Mouse (Mus musculus): Measurements from ENCODE around the gene Mboat7. TPM values are rescaled to one million over a fixed set of nuclear protein-coding genes. Genes with fewer than 3 reads are reported as not detected.
A peak's percentile ranks its signal among the peaks of the same experiment; 100 is the strongest.

The Mboat7 gene
- total RNA-seq, 4 experiments from 2014 or later, result 211 to 222 (median 220) TPM

DNA sequence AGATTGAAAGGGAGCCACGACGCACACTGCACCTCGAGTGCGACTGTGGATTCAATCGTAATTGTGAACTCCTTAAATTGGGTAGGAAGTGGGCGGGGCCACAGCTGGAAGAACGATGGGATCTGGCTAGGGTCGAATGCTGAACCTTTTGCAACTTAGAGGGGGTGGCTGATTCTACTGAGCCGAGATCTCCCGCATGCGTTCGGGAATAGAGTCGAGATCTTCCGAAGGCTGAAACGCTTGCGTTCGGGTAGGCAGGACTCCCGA lies 419 bp upstream of the Mboat7 start:
- DNase-seq (ENCODE audit: low spot score in 2 of 2), result no peak

DNA sequence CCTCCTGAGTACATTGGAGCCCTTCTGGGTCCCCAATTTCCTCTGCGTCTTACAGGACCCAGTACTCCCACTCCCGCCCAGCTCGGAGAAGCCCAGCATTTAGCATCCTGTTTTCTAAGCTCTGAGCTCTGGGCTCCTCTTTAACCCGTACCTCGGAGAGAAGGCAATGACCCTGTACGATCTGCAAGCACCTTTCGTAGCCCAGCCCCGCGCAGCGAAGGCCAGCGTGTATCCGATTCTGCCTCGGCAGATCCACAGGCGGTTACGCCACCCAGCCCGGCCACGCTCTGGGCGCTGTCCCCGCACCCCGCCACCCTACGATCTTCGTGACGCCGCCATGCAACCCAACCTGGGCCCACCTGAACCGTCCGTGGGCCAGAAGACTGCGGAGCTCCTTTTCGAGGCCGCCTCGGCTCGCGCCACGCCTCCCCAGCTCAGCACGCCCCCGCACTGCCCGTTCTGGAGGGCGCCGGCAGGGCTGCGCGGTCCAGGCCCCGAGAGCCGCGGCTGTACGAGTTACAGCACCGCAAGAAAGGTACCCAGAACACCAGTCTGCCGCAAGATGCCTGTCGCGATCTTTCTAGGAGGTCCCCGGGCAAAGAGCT lies 839 bp downstream of the Mboat7 start, which contains the start of gene Tsen34:
Tsen34 (plus strand) TSS at position 482 of the 605 bp plus-strand sequence.
- no peak for DNase-seq (ENCODE audit: low spot score in 2 of 2)

DNA sequence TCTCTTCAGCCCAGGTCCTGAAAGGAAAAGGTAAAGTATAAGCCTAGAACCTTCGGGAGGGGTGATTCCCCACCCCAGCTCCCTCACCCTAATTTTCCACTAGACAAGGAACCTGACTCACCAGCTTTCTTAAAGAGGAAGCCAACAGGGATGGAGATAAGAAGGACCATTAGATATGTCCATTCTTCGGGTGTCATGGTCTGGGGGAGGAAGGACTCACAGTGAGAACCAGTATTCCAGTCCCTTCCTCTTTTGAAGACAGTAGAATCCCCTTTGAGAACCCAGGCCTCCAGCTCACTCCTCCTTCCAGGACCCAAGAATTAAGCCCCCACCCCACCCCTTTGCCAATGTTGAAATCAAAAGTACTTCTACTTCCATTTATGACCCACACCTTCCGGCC lies 1.4 kb downstream of the Mboat7 start:
- no peak for DNase-seq (ENCODE audit: low spot score in 2 of 2)

DNA sequence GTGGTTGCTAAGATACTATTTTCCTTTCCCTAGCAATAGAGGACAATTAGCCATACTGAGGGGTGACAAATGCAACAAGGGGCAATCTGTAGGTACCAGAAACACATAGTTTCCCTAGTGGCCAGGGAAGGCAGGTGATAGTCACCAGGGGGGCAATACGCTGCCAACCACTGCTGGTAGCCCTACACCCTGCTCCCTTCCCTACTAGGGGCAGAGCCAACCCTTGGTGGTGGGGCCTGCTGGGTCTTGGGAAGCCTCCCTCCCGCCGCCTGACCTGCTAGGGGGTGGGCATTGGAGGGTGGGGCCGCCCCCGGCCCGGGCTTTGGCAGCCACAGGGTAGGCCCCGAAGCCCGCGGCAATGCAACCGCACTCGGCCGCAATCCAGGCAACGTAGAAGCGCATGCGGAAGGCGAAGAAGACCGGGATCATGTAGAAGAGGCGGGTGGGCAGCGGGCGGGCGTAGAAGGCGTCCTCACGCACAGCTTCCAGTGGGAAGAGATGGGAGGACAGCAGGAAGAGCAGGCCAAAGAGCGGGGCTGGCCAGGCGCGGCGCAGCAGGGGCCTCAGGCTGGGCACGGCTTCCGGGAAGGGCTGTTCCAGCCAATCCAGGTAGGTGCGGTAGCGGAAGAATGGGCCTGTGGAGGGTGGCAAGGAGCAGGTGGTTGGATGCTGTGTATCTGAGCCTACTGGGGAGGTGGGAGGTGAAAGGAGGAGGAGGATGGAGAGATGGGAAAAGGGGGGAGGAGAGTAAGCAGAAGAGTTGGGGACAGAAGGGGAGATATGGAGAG lies 7.7 kb downstream of the Mboat7 start:
- DNase-seq (ENCODE audit: low spot score in 2 of 2), result no peak

DNA sequence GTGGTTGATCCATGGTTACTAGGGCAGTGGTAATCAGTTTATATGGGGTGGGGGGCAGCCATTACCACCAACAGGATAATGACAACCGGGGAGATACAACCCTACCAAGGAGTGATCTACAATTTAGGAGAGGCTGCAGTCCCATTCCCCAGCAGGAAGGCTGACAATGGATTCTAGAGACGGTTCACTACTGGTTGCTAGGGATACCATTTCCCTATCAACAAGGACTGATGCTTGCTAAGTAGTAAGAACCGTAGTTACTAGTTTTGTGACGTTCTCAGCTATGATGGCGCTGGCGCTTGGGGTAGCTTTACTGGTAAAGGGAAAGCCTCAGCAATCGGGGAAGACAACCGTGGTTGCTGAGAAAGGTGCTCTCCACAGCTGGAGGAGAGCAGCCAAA lies 8.6 kb downstream of the Mboat7 start:
- no peak for DNase-seq (ENCODE audit: low spot score in 2 of 2)

DNA sequence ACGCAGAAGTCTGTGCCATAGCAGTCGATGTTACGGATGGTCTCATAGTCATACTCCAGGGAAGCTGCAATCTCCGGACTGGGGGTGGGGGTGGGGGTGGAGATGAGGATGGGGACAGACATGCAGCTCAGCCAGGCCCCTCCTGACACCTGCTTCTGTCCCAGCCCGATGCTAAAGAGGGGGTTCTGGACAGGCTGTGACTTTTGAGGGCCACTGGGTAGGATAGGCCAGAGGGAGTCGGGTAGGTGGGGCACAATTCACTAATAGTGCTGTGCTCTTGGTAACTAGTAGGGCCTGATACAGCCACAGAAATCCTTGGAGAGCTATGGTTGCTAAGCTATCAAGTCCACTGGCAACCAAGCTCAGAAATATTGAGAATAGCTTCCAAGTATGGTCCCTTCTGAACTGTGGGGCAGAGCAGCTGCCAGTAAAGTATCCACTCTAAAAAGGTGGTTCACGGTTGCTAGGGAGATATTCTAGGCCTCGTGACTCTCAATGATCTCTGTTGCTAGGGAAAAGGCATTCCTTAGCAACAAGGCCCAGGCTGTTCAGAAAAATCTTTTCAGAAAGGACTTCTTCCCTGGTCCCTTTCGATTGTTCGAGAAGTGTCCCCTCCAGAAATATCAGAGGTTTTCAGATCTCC lies 9.3 kb downstream of the Mboat7 start:
- no peak for DNase-seq (ENCODE audit: low spot score in 2 of 2)

DNA sequence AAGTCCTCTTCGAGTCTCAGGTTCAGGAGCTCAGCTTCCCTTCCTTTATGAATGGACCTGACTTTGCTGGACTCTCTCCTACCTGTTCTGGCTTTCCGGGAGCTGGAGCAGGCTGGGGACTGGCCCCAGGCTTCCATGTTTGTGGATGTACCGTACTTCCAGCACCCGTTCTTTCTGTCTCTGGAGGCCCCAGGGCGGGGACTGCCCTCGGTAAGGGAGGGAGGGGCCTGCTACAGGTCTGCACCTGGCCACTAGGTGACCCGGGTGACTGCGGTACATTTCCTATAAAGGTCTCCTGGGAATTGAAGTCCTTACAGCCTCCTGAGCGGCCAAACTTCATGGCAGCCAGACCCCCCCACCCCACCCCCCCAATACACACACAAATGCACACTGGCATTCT lies 16.0 kb downstream of the Mboat7 start, which contains the start of gene Tmc4:
Tmc4 (minus strand) TSS at position 212 of the 400 bp plus-strand sequence.
- DNase-seq (ENCODE audit: low spot score in 2 of 2), result no peak

DNA sequence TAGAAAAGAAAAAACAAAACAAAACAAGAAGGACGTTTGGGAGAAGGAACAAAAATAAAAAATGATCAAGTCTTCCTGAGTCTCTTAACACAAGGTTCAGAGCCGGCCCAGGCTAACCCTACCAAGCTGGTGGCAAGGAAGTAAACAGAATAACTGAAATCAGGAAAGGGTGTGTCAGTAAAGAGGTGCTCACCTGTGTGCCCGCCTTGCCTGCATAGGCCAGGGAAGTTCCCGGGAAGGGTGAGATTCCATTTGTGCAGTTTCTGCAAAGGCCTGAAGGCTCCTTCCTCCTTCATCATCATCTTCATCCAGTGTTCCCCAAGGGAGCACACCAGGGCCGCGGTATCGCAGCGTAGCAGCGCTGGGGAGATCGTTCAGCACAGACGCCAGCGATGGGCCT lies 17.0 kb downstream of the Mboat7 start:
- DNase-seq (ENCODE audit: low spot score in 2 of 2), result no peak

DNA sequence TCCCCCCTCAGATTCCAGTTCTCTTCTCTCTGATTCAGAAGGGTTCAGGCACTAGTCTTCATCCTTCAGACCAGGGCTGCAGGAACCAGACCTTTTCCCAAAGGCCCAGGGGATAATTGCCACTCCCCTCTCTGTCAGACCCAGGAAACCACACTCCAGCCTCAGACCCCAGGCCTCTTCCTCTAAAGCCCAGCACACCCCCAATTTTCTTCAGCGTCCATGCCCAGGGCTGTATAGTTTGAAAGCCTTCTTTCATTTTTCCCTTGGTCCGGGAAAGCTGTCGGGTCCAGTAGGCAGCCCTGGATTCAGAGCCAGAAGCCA lies 18.1 kb downstream of the Mboat7 start:
- DNase-seq (ENCODE audit: low spot score in 2 of 2), result no peak

DNA sequence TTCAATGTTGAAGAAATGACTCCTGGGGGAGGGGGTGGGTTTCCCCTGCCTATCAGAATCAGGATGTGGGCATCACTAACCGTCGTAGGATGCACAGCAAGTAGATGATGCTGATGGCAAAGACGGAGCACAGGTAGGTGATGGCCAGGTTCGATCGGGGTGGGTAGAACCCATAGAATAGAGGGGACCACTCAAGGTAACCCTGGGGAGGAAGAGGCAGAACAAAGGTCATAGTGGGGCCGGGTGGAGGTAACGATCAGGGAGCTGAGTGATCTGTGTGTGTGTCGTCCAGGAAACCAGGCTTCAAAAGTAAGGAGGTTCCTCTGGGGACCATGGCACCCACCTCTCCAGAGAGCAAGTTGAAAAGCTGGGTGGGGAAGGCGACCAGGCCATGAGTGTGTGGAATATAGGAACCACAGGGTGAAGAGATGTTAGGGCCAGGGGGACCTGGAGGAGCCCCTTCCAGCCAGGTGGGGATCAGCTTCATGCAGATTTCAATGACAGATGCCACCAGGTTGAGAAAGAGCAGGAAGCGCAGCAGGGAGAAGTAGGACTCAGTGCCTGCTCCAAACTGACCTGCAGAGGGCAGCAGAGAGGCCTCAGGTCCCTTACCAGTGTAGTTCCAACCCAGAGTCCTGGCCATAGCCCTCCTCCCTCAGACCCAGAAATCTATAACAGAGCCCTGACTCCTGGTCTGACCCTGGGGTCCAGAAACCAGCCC lies 18.7 kb downstream of the Mboat7 start:
- peak; percentile 59 to 67 for DNase-seq (ENCODE audit: low spot score in 2 of 2)

DNA sequence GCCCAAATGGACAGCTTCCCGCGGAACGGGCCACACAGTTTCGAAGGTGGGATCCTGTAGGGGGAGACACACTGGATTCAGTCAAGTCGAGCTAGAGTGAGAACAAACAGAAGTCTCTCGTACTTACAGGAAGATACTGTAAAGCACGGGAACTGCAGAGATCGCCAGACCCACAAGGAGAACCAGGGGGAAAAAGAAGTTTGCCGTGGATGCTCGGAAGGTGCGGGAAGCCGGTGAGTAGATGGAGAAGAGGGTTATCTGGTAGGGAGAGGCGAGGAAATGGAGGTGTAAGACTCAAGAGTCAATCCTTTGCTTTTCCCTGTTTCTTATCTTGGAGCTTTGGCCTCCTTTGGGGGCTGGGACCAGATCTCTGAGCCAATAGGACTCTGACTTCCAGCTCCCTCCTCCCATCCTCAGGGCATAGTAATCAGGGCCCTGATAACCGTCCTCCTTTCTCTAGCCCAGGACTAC lies 26.4 kb downstream of the Mboat7 start:
- DNase-seq (ENCODE audit: low spot score in 2 of 2), result no peak

DNA sequence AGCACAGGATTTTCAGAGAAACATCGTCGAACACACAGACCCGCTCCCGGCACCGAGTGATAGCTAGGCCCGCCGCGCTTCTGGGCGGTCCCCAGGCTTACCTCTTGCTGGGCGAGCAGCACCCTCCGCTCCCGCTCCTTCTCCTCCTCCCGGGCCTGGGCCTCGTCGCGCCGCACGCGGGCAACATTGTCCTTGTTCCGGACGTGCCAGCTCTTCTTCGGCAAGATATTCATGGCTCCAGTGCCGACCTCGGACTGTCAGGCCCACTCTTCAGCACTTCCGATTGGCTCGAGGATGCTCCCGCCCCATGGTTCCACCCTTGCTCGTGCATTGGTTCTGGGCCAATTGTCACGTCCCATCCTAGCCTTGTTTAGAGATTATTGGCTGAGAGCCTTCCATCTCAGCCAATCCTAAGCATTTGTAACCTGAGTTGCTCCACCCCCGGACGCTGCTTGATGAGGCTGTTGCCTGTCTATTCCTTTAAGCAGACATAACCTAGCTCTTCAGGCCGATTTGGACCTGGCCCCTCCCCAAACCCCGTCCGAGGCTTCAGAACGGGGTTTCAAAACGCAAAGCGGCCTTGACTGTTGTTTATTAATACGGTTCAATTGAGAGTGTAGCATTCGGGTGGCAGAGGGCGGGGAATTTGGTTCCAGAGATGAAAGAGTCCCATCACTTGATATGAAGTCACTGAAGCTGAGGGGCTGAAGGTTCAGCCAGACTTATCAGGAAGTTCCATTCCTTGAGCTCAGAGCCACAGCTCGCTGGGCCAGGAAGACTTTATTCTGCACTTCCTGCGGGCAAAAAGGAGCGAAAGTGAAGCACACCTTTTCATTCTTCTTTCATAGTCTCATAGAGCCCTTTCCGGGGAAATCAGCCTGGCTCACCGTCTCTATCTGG lies 27.9 kb downstream of the Mboat7 start, which contains the start of gene Leng1:
Leng1 (minus strand) TSS at position 626 of the 900 bp plus-strand sequence.
- peak; percentile 93 to 96 for DNase-seq (ENCODE audit: low spot score in 2 of 2)

DNA sequence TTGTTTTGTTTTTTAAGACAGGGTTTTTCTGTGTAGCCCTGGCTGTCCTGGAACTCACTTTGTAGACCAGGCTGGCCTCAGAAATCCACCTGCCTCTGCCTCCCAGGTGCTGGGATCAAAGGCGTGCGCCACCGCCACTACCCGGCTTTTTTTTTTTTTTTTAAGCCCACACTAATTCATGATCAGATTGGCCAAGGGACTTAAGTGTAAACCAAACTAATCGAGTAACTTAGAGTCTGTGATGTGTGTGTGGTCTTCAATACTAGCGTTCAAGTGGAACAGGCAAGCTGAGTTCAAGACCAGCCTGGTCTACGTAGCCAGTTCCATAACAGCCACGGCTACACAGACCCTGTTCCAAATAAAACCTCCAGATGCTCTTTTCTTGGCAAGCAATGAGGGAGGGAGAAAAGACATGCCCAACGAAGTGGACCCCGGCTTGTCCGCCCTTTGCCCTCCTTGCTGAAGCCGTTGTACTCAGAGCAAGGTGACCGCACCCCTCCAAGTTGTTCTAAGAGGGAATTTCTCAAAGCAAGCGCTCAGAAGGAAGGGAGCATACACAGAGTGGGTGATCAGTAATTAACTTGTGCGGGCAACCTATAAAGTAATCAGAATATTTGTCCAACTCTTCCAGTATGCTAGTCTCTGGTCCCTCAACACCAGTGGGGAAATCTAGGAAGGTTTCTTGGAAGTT lies 28.7 kb downstream of the Mboat7 start:
- DNase-seq (ENCODE audit: low spot score in 2 of 2), result no peak

DNA sequence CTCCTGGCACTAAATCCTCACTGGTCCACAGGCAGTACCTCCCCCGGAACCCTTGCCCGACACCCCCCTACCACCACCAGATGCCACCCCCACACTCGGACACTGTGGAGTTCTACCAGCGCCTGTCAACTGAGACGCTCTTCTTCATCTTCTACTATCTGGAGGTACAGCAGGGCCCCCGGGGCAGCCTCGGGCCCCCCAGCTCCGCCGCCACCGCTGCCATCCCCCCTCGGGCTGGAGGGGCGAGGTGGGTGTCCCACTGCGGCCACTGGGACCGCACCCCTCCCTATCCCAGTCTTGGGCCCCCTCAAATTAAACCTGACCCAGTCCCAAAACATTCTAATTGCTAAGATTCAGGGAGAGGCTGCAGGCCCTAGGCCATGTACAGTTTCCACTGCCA lies 34.7 kb downstream of the Mboat7 start:
- no peak for DNase-seq (ENCODE audit: low spot score in 2 of 2)

DNA sequence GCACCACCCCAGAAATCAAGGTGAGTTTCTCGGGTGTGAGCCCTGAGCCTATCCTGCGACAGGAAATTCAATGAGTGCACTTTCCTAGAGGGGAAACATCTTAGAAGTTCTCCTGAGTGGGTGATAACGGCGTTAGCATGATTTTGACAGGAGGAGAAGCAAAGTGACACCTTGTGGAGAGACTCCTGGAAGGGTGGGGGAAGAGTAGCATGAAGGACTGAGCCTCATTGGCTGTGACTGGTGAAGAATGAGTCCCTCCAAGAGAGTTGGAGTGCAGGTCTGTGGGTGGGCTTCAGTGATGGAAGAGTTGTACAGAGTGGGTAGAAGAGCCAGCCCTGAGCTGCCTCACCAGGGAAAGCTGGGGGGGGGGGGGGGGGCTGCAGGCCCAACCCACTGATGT lies 36.4 kb downstream of the Mboat7 start:
- DNase-seq (ENCODE audit: low spot score in 2 of 2), result no peak

DNA sequence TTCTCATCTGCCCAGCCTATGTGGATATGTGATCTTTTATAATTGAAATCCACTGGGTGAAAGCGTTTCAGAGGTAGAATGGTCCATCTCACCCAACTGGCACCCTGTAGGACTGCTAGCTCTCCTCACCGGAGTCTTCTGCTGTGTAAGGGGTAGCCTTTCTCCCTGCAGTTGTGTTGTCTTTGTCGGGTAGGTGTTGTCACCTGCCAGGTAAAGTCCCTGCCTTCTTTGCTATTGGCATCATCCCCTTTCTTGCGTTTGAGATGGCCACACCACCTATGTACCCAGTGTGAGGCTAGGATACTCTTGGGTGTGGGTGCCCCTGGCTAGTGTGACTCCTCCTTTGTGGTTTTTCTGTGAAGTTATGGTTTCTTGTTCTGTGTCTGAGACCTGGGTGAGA lies 46.7 kb downstream of the Mboat7 start:
- DNase-seq (ENCODE audit: low spot score in 2 of 2), result no peak

DNA sequence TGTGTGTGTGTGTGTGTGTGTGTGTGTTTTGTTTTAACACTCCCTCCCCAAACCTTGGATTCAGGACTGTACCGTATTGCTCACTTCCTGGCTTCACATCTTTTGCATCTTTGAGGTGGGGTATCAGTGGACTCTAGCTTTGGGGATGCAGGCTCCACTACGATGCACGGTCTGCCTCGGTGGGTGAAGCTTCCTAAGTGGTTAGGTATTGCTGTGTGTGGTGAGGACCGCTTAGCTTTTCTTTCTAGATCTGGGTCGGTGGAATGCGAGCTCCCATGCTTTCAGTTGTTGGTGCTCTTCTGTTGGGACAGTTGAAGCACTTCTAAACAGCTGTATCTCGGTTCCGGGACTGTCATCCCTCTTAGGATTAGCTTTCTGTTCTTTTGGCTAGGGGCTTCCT lies 47.1 kb downstream of the Mboat7 start:
- no peak for DNase-seq (ENCODE audit: low spot score in 2 of 2)

DNA sequence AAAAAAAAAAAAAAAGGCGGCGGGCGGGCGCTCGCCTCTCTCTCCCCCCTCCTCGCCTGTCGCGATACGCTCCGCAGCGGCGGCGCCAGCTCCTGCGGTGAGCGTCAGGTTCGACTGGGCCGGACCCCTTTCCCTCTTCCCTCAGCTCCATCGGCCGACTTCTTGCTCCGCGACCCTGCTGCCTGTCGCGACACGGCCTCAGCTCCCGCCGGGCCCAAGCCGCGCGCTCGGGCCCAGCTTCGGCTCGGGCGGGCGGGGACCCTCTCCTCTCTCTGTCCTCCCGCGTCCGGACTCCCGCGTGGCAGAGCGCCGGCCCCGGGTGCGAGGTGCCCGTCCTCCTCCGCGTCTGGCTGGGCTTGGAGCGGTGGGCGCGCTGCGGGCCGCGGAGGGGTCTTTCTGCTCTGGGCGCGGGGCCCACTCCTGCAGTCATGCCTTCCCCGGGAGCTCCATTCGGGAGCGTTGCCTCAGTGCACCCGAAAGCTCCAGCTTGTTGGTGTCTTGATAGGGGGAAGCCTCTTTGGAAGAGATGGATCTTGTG lies 47.8 kb downstream of the Mboat7 start:
- DNase-seq (ENCODE audit: low spot score in 2 of 2), result no peak

DNA sequence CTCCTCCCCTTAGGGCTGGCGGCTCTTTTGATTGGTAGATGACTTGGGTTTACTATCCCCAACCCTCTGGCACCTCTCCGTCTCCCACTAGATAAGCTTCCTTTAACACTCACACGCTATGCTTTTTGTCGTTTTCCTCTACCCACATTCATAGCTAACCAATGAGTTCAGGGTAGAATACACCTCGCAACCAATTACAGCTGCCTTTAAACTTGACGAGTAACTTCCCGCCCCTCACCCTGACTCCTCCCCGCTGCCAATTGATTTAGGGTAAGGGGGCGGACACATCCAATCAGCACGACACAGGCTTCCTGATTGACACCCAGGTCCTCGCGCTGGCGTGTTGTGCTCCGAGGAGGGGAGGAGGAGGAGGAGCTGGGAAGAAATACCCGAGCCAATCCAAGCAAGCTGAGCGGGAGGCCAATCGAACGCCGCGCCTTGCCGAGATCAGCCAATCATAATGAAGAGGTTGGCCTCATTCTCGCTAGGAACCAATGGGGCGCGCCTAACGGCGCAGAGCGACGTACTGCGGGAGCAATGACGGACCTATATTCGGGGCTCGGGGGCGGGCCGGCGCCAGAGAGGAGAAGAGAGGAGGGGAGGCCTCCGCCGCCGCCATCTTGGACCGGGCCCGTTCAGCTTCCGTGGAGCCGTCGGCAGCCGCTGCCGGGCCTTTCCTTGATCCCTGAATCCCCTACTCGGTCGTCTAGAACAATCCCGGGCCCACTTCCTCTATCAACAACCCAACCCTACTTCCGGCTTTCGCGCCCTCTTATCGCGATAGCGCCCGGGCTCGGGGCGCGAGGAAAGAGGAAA lies 48.4 kb downstream of the Mboat7 start, which contains the start of gene Cnot3:
Cnot3 (plus strand) TSS at position 597 of the 816 bp plus-strand sequence.
- peak; percentile 96 to 100 for DNase-seq (ENCODE audit: low spot score in 2 of 2)
